Mouse (Mus musculus): Measurements from ENCODE around the gene Yipf3. TPM values are rescaled to one million over a fixed set of nuclear protein-coding genes. Genes with fewer than 3 reads are reported as not detected.
A peak's percentile ranks its signal among the peaks of the same experiment; 100 is the strongest.

Gene Yipf3
- 58.9 and 61.6 TPM in 2 replicates for polyA plus RNA-seq (2016; fragmentation: Nextera tagmentation; extraction: Ambion mirVana)

DNA sequence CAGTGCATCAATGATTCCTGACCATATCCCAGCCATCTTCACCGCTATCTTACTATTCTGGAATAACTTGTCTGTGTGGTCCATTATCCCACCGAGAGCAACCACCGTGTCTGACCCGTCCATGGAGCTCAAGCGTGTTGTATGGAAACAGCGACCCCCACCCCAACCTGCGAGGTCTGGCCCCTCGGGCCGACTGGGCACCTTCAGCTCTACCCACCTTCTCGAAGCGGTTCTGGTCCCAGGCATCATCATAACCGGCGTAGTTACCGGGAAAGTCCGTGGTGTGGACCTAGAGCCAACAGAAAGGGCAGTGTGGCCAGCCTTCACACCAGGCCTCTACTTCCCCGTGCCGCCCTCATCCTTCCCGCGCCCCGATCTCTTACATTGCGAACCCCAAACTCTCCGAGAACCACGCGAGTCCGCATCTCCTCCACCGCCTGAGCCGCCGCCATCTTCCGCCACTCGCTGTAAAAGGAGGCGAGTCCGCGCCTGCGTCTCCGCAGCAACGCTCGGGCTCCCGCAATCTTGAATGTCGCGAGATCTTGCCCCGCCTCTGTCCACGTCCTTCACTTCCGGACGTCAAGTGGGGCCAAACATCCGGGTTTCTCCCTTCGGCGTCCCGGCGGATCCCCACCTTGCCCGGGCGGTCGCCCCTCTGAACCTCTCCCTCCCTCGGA lies at the start of gene Yipf3, which contains the start of gene Polr1c:
Yipf3 (plus strand) TSS at position 569 of the 677 bp plus-strand sequence.
Polr1c (minus strand) TSS at position 543 of the 677 bp plus-strand sequence.
- Histone ChIP-seq H3K4me1 (peaks cover 23% of the 10 kb centered on the region), H3K9ac (peak within 1 kb of the TSS; percentile 94), H3K27me3 (no peaks in the 10 kb centered on the region), H3K9me3 (no peaks in the 10 kb centered on the region), H3K27ac (peak within 1 kb of the TSS; percentile 84), H3K4me3 (replicated peaks) (peak within 1 kb of the TSS; percentile 92), H3K4me2 (peak within 1 kb of the TSS; percentile 76), H3K36me3 (replicated peaks) (peaks cover 68% of the 10 kb centered on the region)
- ATAC-seq (ENCODE audit: low FRiP score): peak; percentile 94
- under 1% methylated on average over 53 of the region's 53 CpGs for WGBS

DNA sequence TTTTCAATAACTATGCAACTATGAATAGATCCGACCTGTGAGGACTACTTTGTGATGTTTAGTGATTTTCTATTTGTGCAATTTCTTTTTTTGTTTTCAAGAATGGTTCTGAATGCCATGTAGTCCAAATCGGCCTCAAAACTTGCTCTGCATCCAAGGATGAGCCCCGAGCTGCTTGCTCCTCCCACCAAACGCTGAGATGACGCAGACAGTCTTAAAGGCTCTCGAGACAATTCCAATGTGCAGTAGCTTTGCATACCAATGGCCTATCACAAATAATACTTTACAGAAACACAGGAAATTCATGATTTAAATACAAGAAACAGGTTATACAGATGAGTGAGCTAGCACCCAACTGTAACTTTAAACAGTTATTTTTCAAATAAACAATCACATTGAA lies 46.7 kb upstream of the Yipf3 start:
- WGBS: 72% methylated on average over 6 of the region's 6 CpGs
- H3K4me1 ChIP-seq: peaks cover 35% of the 10 kb centered on the region
- peak overlapping the region; percentile 86 for H3K9ac ChIP-seq
- H3K4me2 ChIP-seq: peak overlapping the region; percentile 89
- H3K36me3 ChIP-seq (replicated peaks): peaks cover 48% of the 10 kb centered on the region
- peak overlapping the region; percentile 94 for H3K4me3 ChIP-seq (replicated peaks)
- H3K9me3 ChIP-seq: no peaks in the 10 kb centered on the region
- ATAC-seq (ENCODE audit: low FRiP score): no peak
- no peaks in the 10 kb centered on the region for H3K27me3 ChIP-seq
- H3K27ac ChIP-seq: no peak overlapping the region

DNA sequence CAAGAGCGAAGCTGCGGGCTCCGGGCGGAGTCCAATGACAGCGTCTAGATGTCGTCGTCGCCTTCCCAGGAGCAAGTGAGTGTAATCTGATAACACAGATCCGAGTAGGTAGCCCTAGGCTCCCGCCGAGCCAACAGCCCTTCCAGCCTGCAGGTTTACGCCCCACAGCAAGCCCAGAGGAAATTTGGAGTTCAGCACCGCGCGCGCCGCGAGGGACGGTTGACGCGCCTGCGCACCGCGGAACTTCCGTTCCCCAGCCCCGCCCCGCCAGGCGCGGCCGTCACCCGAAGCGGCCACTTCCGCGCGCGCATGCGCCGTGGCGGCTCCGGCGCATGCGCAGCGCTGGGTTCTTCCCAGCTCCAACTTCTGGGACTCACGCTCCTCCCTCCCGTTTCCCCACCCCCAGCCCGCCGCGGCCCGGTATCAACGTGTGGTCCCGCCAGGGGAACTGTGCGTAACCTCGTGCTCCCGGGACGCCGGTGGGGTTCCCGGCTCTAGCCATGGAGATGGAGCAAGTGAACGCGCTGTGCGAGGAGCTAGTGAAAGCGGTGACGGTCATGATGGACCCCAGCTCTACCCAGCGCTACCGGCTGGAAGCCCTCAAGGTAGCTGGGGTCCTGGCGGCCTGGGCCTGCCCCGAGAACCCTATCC lies 45.3 kb upstream of the Yipf3 start, which contains the start of the genes Polh and Xpo5:
Polh (minus strand) TSS at position 225 of the 651 bp plus-strand sequence.
Xpo5 (plus strand) TSS at position 362 of the 651 bp plus-strand sequence.
- H3K9ac ChIP-seq: peak within 1 kb of the TSS; percentile 86
- no peaks in the 10 kb centered on the region for H3K27me3 ChIP-seq
- H3K27ac ChIP-seq: peak within 1 kb of the TSS; percentile 88
- peak; percentile 96 for ATAC-seq (ENCODE audit: low FRiP score)
- H3K4me2 ChIP-seq: peak within 1 kb of the TSS; percentile 89
- peak within 1 kb of the TSS; percentile 94 for H3K4me3 ChIP-seq (replicated peaks)
- H3K36me3 ChIP-seq (replicated peaks): peaks cover 48% of the 10 kb centered on the region
- H3K9me3 ChIP-seq: no peaks in the 10 kb centered on the region
- under 1% methylated on average over 66 of the region's 66 CpGs for WGBS
- H3K4me1 ChIP-seq: peaks cover 35% of the 10 kb centered on the region

GRCm38 (mm10) chr17:46203078-46203477 lies 44.8 kb upstream of the Yipf3 start:
- Histone ChIP-seq H3K27me3 (no peaks in the 10 kb centered on the region), H3K4me2 (peak overlapping the region; percentile 89), H3K9ac (peak overlapping the region; percentile 86), H3K9me3 (no peaks in the 10 kb centered on the region), H3K4me1 (peaks cover 35% of the 10 kb centered on the region), H3K27ac (peak overlapping the region; percentile 88), H3K36me3 (replicated peaks) (peaks cover 48% of the 10 kb centered on the region), H3K4me3 (replicated peaks) (peak overlapping the region; percentile 94)
- peak; percentile 24; the same call in 1 of the 2 replicates for ATAC-seq (ENCODE audit: low FRiP score)
- WGBS: 0% methylated on average over 20 of the region's 20 CpGs

- ATAC-seq (ENCODE audit: low FRiP score): no peak
- Histone ChIP-seq H3K36me3 (replicated peaks) (peaks cover 68% of the 10 kb centered on the region), H3K27me3 (no peaks in the 10 kb centered on the region), H3K4me2 (no peak overlapping the region), H3K4me3 (replicated peaks) (no peak overlapping the region), H3K4me1 (peaks cover 16% of the 10 kb centered on the region), H3K9ac (no peak overlapping the region), H3K9me3 (no peaks in the 10 kb centered on the region), H3K27ac (no peak overlapping the region)
Measured at GRCm38 (mm10) chr17:46206676-46207075, 41.2 kb upstream of the Yipf3 start.

- Histone ChIP-seq H3K4me3 (replicated peaks) (no peak overlapping the region), H3K9ac (no peak overlapping the region), H3K27me3 (no peaks in the 10 kb centered on the region), H3K4me1 (no peaks in the 10 kb centered on the region), H3K27ac (no peak overlapping the region), H3K4me2 (no peak overlapping the region), H3K36me3 (replicated peaks) (peaks cover 94% of the 10 kb centered on the region), H3K9me3 (no peaks in the 10 kb centered on the region)
- no peak for ATAC-seq (ENCODE audit: low FRiP score)
- WGBS: 94% methylated on average over 3 of the region's 3 CpGs
Measured at GRCm38 (mm10) chr17:46210550-46210949, 37.3 kb upstream of the Yipf3 start.

- H3K9me3 ChIP-seq: no peaks in the 10 kb centered on the region
- no peak for ATAC-seq (ENCODE audit: low FRiP score)
- WGBS: 94% methylated on average over 3 of the region's 3 CpGs
- no peak overlapping the region for H3K4me3 ChIP-seq (replicated peaks)
- H3K27me3 ChIP-seq: no peaks in the 10 kb centered on the region
- no peak overlapping the region for H3K4me2 ChIP-seq
- H3K4me1 ChIP-seq: no peaks in the 10 kb centered on the region
- H3K9ac ChIP-seq: no peak overlapping the region
- H3K36me3 ChIP-seq (replicated peaks): peaks cover 97% of the 10 kb centered on the region
- H3K27ac ChIP-seq: no peak overlapping the region
Measured at GRCm38 (mm10) chr17:46221601-46222000, 26.3 kb upstream of the Yipf3 start.

DNA sequence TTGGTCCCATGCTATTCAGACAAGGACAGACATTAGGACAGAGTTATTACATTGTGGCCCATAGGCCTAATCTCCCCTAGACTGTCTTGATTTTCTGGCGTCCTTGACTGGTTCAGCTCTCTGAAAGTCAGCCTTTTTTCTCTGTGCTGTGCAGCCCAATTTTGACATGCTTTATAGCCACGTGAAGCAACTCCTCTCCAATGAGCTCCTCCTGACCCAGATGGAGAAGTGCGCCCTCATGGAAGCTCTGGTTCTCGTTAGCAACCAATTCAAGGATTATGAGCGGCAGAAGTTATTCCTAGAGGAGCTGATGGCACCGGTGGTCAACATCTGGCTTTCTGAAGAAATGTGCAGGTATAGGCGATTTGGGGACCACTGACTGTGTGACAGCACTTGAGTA lies 20.3 kb upstream of the Yipf3 start:
- H3K27me3 ChIP-seq: no peaks in the 10 kb centered on the region
- H3K4me3 ChIP-seq (replicated peaks): no peak overlapping the region
- no peak overlapping the region for H3K27ac ChIP-seq
- peaks cover 97% of the 10 kb centered on the region for H3K36me3 ChIP-seq (replicated peaks)
- WGBS: 87% methylated on average over 7 of the region's 7 CpGs
- no peaks in the 10 kb centered on the region for H3K4me1 ChIP-seq
- H3K9me3 ChIP-seq: no peaks in the 10 kb centered on the region
- no peak overlapping the region for H3K4me2 ChIP-seq
- H3K9ac ChIP-seq: no peak overlapping the region
- no peak for ATAC-seq (ENCODE audit: low FRiP score)

DNA sequence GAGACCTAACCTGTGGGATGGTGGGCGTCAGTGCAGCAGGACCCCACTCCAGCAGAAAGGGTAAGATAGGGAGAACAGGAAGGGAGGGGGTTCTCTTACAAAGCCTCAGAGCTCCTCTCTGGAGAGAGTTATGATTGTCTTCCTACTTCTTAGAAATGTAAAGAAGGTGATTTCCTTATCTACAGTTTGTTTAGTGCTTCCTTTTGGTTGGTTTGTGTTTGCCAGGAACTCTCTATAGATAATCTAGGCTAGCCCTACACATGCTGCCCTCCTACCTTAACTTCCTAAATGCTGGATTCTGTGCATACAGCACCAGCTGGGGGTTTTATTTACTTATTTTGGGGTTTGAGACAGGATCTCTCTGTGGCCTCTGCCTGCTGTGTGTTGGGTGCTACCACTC lies 11.8 kb upstream of the Yipf3 start:
- no peaks in the 10 kb centered on the region for H3K9me3 ChIP-seq
- no peaks in the 10 kb centered on the region for H3K27me3 ChIP-seq
- no peak overlapping the region for H3K4me3 ChIP-seq (replicated peaks)
- WGBS: 94% methylated on average over 1 of the region's 1 CpGs
- no peak for ATAC-seq (ENCODE audit: low FRiP score)
- H3K36me3 ChIP-seq (replicated peaks): peaks cover 89% of the 10 kb centered on the region
- H3K4me2 ChIP-seq: no peak overlapping the region
- no peak overlapping the region for H3K27ac ChIP-seq
- H3K4me1 ChIP-seq: no peaks in the 10 kb centered on the region
- no peak overlapping the region for H3K9ac ChIP-seq

GRCm38 (mm10) chr17:46237079-46237478 lies 10.8 kb upstream of the Yipf3 start:
- WGBS: 93% methylated on average over 6 of the region's 6 CpGs
- no peak overlapping the region for H3K9ac ChIP-seq
- H3K27me3 ChIP-seq: no peaks in the 10 kb centered on the region
- H3K9me3 ChIP-seq: no peaks in the 10 kb centered on the region
- no peak overlapping the region for H3K4me3 ChIP-seq (replicated peaks)
- no peak overlapping the region for H3K27ac ChIP-seq
- ATAC-seq (ENCODE audit: low FRiP score): no peak
- H3K4me2 ChIP-seq: no peak overlapping the region
- H3K4me1 ChIP-seq: no peaks in the 10 kb centered on the region
- peaks cover 91% of the 10 kb centered on the region for H3K36me3 ChIP-seq (replicated peaks)

DNA sequence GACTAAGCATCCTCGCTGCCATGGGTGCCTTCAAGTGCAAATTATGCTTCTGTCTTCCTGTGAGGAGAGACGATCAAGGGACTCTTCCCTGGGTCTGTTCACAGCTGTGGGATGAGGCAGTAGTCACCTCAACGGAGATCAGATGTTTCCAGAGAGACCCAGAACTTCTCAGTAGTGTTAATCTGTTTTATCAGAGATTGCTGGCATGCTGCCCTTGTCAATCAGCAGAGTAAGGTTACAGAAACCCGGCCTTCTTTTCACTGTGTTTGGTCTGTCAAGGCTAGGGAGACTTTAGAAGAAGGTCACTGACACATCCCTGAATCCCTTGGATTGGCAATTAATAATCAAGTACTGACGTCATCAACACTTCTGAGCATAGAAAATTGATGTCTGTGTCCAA lies 10.4 kb upstream of the Yipf3 start:
- no peak overlapping the region for H3K27ac ChIP-seq
- no peaks in the 10 kb centered on the region for H3K4me1 ChIP-seq
- ATAC-seq (ENCODE audit: low FRiP score): no peak
- H3K9me3 ChIP-seq: no peaks in the 10 kb centered on the region
- no peaks in the 10 kb centered on the region for H3K27me3 ChIP-seq
- 90% methylated on average over 5 of the region's 5 CpGs for WGBS
- H3K4me2 ChIP-seq: no peak overlapping the region
- no peak overlapping the region for H3K9ac ChIP-seq
- H3K4me3 ChIP-seq (replicated peaks): no peak overlapping the region
- peaks cover 91% of the 10 kb centered on the region for H3K36me3 ChIP-seq (replicated peaks)

DNA sequence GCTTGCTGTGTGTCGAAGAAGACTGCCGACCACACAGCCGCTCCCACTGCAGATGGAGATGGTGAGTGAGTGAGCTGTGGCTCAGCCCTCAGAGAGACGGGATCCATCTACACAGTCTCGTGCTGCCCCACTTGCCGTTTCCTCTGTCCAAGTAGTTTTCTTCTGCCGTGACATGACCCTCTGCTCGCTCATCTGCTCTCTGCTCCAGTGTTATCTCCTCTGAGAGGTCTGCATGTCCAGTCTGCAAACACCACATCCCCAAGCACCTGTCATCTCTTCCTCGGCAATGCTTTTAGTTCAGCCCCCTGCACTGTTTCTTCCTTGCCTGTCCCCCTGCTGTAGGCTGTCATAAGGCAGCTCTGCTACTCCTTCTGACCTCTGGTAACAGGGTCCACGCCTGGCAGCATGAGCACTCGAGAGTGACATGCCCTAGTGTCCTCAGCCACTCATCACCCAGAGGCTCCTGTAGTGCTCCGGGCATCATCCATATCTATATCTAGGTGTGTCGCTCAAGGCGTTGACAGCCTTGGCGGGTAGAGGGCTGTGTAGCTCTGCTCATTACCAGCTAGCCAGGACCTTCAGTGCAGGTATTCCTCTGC lies 8.3 kb upstream of the Yipf3 start:
- H3K4me1 ChIP-seq: no peaks in the 10 kb centered on the region
- H3K9me3 ChIP-seq: no peaks in the 10 kb centered on the region
- ATAC-seq (ENCODE audit: low FRiP score): no peak
- no peaks in the 10 kb centered on the region for H3K27me3 ChIP-seq
- no peak overlapping the region for H3K4me3 ChIP-seq (replicated peaks)
- 92% methylated on average over 15 of the region's 15 CpGs for WGBS
- no peak overlapping the region for H3K4me2 ChIP-seq
- H3K9ac ChIP-seq: no peak overlapping the region
- no peak overlapping the region for H3K27ac ChIP-seq
- peaks cover 93% of the 10 kb centered on the region for H3K36me3 ChIP-seq (replicated peaks)
